Mouse (Mus musculus) neutrophil, adult 59 days (primary cell): ENCODE results near the gene Rd3l. TPM values are rescaled to one million over a fixed set of nuclear protein-coding genes. Genes with fewer than 3 reads are reported as not detected.

Experiments
- total RNA-seq, 2 experiments: library from RNA; stranded (reverse); gene quantifications; 1 replicate in 1 of 2; 2 replicates in 1 of 2; pipeline ENCODE4 v1.2.4; 2023

Rd3l gene
- not detected for total RNA-seq

DNA sequence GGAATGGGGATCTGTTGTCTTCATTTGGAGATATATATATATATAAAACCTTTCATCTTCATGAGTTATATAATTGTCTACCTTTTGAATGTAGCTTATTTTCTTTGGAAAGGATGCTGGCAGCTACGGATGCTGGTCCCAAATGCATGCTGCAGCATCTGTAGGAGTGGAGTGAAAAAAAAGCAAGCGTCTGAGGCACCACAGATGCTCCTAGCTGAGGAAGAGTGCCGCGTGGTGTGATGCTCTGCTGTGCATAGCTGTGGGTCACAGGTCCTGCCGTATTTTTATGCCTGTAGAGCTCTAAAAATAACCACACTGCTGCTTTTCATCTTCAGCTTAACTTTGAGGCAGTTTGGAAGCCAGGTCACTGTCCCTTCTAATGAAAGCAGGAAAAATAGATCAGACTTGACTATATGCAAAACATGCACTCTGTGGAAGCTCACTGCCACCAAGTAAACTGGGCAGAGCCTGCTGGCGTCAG is at the start of gene Rd3l:
Gene Rd3l (minus strand): TSS at position 431 of the 481 bp plus-strand sequence.

DNA sequence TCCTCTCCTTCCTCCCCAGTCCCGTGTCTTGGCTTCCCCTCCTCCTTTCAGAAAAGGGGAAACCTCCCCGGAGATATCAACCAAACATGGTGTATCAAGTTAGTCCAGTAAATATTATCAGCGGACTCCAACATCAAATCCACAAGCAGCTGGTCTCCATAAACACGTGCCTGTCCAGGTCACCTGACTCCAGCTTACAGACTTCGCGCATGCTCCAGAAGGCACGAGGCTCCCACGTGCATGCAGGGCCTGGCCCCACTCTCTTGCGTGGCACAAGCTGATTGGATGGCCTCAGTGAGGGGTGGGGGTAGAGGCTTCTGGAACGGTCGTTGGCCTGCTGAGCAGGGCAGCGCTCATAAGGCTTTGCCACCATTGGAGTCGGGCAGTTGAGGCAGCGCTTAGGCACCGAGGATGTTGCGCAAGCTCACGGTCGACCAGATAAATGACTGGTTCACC is 9.9 kb downstream of the Rd3l start, which contains the start of gene Tdrd9:
Gene Tdrd9 (plus strand): TSS at position 329 of the 456 bp plus-strand sequence.

GRCm38 (mm10) chr12:111966683-111967173 is 14.4 kb downstream of the Rd3l start, which contains the start of gene Atp5mpl:
Gene Atp5mpl (minus strand): TSS chr12:111966977.

Other genes starting within 250 kb of the Rd3l start
- 10 to 100 TPM; 47.0 to 50.7 TPM for gene Klc1, start 222.5 kb downstream of the Rd3l start, total RNA-seq
- gene Xrcc3, start 167.4 kb downstream of the Rd3l start, total RNA-seq = 1 to 10 TPM; 3.4 to 5.9 TPM
- 1 to 10 TPM; 1.8 to 5.1 TPM for gene Zfyve21, start 167.1 kb downstream of the Rd3l start, total RNA-seq
- gene Ppp1r13b, start 73.2 kb downstream of the Rd3l start, total RNA-seq = 1 to 10 TPM; 2.1 to 2.3 TPM
- gene Atp5mpl, start 14.3 kb downstream of the Rd3l start, total RNA-seq = 100 to 1,000 TPM; 151 to 165 TPM
- under 1 TPM in 1 of 2 experiments, not detected in 1; 0.29 TPM for gene Tdrd9, start 9.8 kb downstream of the Rd3l start, total RNA-seq
- gene Aspg, start 125.4 kb upstream of the Rd3l start, total RNA-seq = under 1 TPM; 0.42 to 0.44 TPM
- not detected for gene Kif26a, start 164.9 kb upstream of the Rd3l start, total RNA-seq